Mouse (Mus musculus) lung, adult 2 months (tissue): ENCODE results near the gene Spns2.

Source experiments
- CTCF ChIP-seq: fragments of 200-500 bp; IDR thresholded peaks from 2 replicates; pipeline ENCODE4 v1.5.1; 2011; ENCODE audit warnings: mild to moderate bottlenecking, low read length, control low read depth; ENCODE audit not compliant: insufficient read depth
- POLR2A ChIP-seq: fragments of 200-500 bp; IDR thresholded peaks from 2 replicates; pipeline ENCODE4 v1.6.1; 2011; ENCODE audit warnings: low read depth, mild to moderate bottlenecking, control low read depth, low read length, borderline replicate concordance; ENCODE audit errors: extremely low read depth

DNA sequence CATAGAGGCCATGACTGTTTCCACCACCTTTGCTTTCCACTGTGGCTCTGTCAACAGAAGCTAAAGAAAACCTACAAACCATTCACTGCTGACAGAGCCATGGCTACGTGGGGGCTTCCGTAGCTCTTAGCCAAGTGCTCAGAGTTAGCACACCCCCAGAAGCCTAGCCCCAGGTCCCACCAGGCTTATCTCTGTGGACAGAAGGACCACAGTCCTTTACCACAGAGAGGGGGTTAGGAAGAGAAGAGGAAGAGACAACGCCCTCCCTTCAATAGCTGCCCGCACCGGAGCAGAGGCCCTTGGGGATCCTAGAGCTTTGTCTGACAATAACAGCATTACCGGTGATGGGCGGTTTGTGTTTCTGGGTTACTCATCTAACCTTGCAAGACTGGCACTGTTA lies 14.3 kb downstream of the Spns2 start:
- TF ChIP-seq CTCF: no peak
- no peak for TF ChIP-seq POLR2A
